Mouse (Mus musculus): Measurements from ENCODE around the gene Cd82. TPM values are rescaled to one million over a fixed set of nuclear protein-coding genes. Genes with fewer than 3 reads are reported as not detected.
A peak's percentile ranks its signal among the peaks of the same experiment; 100 is the strongest.

Gene Cd82
- polyA plus RNA-seq, 2 experiments from 2014 or later = 408 to 719 TPM

DNA sequence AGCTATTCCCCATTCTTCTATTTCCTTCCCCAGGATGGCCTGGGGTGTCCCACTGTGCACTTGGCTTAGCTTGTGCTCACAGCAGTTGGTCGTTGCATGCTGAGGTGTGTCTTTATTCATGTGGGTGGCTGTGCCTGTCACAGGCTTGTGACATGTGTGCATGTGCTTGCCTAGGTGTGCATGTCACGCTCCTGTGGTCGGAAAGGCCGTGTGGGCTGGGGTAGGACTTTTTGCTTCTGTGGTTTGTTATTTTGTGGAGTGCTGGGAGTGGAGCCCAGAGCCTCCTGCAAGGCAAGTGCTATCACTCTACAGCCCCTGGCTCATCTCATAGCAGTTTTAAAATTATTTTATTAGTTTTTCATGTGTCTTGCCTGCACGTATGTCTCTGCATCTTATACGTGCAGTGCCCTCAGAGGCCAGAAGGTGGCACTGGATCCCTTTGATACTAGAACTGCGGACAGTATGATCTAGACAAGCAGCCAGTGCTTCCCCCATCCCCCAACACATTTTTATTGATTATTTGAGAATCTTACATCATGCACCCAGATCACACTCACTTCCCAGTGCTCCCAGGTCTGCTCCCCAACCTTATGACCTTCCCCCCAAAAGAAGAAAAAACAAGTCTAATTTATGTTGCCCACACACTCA, 49.4 kb downstream of the Cd82 start:
- ATAC-seq = peak; percentile 41

DNA sequence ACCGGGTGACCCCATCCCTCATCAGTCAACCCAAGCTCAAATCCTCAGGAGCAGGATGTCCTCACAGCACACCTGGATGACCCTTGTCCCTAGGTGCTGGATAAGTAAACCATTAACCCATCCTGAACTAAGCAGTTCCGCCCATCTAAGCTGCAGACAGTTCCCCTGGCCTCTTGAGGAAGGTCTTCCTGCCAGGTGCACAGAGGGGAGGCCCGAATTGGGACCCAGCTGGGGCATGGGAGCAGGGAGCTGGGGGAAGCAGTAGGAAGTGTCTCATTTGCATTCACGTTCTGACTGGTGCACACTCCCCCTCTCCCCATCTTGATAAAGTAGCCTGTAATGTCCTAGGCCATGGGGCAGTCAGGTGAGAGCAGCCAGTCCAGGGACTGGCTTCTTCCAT, 50.8 kb downstream of the Cd82 start:
- no peak for ATAC-seq

DNA sequence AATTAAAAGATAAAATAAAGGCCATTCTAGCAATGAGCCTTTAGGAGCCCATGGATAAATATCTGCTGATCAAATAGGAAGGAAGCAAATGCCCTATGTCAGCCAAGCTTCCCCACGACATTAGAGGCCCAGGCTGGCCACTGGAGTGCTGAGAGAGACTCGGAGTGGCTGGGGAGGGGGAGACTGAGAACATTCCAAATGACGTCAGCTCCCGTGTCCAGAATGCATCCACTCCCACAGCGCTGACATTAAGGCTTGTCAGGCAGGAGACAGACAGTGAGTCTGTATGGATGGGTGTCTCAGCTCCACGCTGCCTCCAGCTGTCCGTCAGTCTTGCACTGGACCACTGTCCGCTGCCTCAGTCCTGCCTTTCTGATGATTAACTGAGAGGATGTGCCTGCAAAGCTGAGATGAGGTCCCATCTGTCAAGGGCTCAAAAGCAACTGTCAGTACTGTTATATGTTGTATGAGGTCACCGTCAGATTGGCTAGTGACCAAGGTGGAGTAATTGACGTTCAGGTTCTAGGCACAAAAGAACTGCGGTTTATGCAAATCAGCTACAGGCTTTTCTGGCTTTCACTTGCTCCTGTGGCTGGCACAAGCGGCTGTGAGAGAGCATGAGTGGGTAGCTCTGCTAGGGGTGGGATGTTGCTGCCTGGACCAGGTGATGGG, 51.9 kb downstream of the Cd82 start:
- ATAC-seq = peak; percentile 42

DNA sequence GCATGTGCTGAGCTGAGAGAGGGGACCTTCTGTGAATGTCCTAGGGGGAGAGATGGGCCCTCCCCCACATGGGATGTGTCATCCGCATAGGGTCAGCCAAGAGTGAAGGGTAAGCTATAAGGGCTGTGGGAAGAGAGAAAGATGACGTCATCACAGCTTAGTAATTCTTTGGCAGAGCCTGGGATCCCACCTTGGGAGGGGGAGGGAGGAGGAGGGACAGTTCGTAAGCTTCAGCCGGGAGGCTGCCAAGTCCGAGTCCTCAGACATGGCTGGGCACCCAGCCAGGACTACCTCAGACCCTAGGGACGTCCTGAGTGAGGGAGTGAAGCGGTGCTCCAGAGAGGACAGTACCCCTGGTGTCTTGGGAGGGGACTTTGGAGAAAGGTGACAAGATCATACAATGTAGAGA, 57.9 kb downstream of the Cd82 start:
- no peak for ATAC-seq

DNA sequence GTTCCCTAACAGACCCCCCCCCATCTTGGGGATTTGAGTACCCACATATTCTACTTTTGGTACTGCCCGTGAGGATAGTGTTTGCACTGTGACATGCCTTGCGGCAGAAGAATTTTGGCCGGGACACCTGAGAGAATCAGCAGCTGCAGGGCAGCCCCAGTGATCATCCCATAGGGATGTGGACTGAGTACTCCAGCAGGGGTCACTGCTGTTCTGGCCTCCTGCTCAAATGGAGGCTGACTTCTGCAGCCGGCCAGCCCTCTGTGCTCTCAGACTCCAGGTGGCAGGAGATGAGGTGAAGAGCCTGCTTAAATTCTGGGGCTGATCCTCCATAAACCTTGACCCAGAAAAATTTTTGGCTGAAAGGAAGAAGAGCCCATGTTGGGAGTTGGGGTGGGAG, 58.8 kb downstream of the Cd82 start:
- no peak for ATAC-seq

DNA sequence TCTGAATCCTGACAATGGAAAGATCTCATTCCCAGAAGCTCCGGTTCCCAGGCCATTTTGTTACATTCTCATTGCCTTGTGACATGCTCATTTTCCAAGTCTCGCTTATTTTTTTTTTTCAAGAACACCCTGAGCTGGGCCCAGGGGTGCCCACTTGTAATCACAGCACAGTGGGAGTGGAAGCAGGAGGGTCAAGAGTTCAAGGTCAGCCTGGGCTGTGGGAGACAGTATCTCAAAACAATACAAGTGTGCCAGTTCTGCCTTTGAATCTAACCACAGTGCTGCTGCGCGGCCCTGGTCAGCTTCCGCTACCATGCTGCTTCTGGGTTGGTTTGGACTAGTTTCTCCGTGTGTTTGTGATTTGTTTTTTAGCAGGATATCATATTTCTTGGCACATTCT, 59.7 kb downstream of the Cd82 start:
- no peak for ATAC-seq

DNA sequence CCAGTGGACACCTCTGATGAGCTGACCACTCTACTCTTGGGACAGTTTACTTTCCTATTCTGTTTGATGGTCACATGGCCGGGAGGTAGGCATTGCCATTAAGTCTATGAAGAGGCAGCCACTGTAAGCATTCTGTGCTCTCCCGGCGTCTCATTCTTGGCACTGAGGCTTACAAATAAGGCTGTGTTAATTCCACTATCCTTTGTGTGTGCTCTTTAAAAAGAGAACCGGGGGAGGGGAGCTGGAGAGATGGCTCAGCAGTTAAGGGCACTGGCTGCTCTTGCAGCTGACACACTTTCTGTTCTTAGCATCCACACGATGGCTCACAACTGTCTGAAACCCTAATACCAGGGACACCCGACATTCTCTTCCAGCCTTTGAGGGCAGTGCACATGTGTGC, 71.7 kb downstream of the Cd82 start:
- no peak for ATAC-seq

DNA sequence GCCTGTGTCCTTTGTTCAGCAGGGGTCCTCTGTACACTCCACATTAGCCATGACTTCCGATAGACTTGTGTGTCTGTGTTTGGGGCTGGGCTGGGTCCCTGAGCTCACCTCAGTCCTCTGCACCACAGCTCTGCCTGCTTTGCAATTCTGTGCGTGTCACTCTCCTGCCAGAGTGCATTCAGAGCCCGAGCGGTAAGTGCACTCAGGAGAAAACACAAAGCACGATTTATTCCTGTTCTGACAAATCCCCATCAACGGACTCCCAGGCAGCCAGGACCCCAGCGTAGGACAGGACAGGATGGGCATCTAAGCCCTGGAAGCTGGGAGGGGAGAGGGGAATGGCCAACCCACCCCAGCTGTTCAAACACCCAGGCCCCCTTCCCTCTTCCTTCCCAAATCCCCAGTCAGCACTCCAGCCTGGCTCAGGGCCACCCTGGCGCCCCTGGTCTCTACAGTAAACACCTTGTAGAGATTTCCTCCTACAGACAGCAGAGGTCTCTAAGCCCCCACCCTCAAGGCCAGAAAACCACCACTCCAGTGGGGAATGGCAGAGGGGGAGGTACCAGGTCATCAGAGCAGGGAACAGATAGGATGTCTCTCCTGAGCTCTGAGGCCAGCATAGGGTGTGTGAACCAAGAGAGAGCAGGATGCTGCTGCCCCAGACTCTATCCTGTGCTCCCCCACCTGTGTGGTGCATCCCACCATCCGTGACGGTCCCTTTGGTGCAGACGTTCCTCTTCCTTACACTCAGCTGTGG, 72.6 kb downstream of the Cd82 start:
- ATAC-seq = no peak

DNA sequence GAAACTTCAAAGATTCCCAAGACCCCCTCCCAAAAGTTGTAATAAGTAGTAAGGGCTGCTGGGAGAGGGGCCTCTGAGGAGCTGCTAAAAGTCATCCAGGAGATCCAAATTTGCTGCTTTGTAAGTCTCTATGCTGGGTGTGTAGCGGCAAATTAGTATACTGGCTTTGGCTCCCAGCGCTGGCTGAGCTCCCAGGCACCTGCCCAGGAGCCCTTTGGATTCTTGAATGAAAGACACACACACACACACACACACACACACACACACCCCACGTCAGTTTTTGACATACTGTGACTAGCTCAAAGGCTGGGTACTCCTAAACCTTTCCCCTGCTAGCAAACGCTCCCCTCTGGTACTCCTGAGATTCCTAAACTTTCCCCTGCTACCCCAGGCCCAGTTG, 76.0 kb downstream of the Cd82 start:
- ATAC-seq = no peak

DNA sequence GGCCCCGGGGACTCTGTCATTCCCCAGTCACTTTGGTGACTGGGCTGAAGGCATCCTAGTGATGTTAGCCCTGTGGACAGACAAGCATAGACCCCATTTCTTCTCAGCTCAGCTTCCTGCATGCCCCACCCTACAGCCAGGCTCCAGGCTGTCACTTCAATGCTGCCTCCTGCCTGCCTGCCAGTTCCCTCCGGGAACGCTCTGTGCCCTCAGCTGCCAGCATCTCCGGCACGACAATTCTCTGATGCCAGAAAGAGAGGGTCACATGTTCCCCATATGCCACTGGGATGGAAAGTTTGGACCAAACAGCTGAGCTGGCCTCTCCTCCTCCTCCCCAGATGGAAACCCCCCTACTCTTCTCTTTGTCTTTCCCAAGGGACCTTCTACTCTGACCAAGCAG, 79.1 kb downstream of the Cd82 start:
- no peak for ATAC-seq

DNA sequence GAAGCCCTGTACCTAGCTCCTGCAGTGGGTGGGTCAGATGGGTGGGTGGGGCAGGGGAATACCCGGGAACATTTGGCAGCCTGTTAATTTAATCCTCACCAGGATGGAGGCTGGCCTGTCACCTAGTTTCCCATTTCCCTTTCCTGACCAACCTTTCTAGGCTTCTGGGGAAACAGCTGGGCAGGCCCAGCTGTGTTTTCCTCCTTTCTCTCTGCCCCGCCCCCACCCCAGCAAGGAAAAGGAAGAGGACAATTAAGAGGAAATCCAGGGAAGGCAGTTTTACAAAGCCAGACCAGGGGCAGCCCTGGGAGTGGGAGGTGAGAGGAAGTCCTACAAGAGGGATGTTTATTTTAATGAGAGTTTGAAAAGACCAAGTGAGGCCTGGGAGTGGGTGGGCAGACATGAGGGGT, 82.3 kb downstream of the Cd82 start:
- ATAC-seq = no peak

DNA sequence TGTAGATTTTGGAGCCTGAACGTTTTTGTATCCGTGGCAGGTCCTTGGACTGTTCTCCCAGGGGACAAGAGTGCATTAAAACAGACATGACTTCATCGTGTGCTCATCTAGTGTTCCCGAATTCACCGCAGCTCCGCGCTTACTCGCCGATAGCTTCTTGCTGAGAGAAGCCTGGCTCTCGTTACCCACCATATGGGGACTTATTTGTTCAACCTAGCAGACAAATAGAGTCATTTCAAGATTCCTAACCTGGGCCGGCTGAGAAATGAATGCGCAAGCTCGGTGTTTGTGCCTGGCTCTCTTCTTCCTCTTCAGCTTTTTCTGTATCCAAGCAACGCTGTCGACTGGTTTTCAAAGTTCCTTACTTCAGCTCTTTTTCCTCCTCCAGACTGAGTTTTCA, 85.1 kb downstream of the Cd82 start:
- ATAC-seq = no peak

DNA sequence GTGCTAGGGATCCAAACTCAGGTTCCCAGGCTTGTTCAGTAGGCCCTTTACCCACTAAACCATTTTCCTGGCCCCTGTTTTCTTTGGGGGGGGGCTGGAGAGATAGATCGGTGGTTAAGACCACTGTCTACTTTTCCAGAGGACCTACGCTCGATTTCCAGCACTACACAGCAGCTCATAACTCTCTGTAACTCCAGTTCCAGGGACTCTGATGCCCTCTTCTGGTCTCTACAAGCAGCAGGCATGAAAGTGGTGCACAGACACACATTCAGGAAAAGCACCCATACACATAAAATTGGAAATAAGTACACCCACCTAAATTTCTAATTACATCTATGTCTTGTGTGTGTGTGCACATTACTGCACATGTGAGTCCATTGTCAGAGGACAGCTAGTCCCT, 85.8 kb downstream of the Cd82 start:
- no peak for ATAC-seq

DNA sequence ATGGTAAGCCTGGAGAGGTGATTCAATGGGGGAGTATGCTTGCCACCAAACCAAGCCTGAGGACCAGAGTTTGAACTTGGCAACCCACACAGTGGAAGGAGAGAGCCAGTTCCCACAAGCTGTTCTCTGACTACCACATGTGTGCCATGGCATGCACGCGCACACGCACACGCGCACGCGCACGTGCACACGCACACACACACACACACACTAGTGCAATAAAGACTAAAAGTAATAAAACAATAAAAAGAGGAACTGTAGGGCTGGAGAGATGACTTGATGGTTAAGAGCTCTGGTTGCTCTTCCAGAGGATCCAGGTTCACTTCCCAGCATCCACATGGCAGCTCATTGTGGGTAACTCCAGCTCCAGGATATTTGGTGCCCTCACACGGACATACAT, 90.1 kb downstream of the Cd82 start:
- ATAC-seq = no peak

DNA sequence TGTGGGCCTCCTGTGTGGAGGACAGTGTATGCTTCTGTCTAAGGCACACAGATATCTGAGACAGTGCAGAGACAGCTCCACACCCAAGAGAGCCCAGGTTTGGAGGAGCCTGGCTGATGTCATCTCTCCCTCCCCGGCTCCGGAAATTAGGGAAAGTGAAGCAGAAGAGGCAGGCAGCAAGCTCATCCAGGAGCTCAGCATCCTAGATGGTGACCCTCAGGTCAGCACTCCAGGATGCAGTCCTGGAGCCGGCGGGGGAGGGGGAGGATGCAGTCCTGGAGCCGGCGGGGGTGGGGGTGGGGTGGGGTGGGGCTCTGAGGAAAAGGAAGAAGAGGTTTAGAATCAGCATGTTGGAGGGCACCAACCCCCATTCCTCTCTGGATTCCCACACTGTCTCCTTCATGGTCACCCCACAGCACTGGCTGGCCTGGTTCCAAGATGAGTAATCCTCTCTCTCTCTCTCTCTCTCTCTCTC, 90.8 kb downstream of the Cd82 start:
- no peak for ATAC-seq

Other genes with a start within 250 kb of the Cd82 start
- gene Tspan18, start 128.6 kb downstream of the Cd82 start, polyA plus RNA-seq (2017; shearing (Covaris generic)) = under 1 TPM in 1 of 2 experiments, not detected in 1; 0.54 TPM
- gene Gm10803, start 97.4 kb upstream of the Cd82 start, polyA plus RNA-seq (2017; shearing (Covaris generic)) = not detected
- not detected for gene Alx4, start 179.2 kb upstream of the Cd82 start, polyA plus RNA-seq (2017; shearing (Covaris generic))